Mouse (Mus musculus): ENCODE measurements around the gene Lgr5. TPM values are rescaled to one million over a fixed set of nuclear protein-coding genes. Genes with fewer than 3 reads are reported as not detected.

The Lgr5 gene
- polyA plus RNA-seq, 1 experiment from 2014 or later, result 0.65 TPM

GRCm38 (mm10) chr10:115542917-115543316, 44.7 kb downstream of the Lgr5 start:
- Histone ChIP-seq H3K27ac (ENCODE audit: poor library complexity, severe bottlenecking) (no peak overlapping the region), H3K4me3 (no peak overlapping the region), H3K36me3 (no peaks in the 10 kb centered on the region), H3K9ac (no peak overlapping the region), H3K4me1 (replicated peaks) (no peaks in the 10 kb centered on the region), H3K9me3 (replicated peaks) (peaks cover 5% of the 10 kb centered on the region; the same call in 1 of the 2 replicates), H3K27me3 (replicated peaks) (no peaks in the 10 kb centered on the region), H3K4me2 (no peak overlapping the region)
- 78% methylated on average over 6 of the region's 6 CpGs for WGBS
- no peak for ATAC-seq (ENCODE audit: insufficient number of reproducible peaks, low FRiP score)

GRCm38 (mm10) chr10:115530746-115531145, 56.8 kb downstream of the Lgr5 start:
- Histone ChIP-seq H3K9ac (no peak overlapping the region), H3K4me3 (no peak overlapping the region), H3K4me1 (replicated peaks) (peaks cover 11% of the 10 kb centered on the region), H3K27ac (ENCODE audit: poor library complexity, severe bottlenecking) (no peak overlapping the region), H3K9me3 (replicated peaks) (no peaks in the 10 kb centered on the region), H3K36me3 (no peaks in the 10 kb centered on the region), H3K27me3 (replicated peaks) (no peaks in the 10 kb centered on the region), H3K4me2 (peak overlapping the region; percentile 17; the same call in 1 of the 2 replicates)
- WGBS, result 5% methylated on average over 2 of the region's 2 CpGs
- ATAC-seq (ENCODE audit: insufficient number of reproducible peaks, low FRiP score), result peak; percentile 68; the same call in 1 of the 2 replicates

- no peak overlapping the region for H3K9ac ChIP-seq
- H3K9me3 ChIP-seq (replicated peaks), result no peaks in the 10 kb centered on the region
- H3K36me3 ChIP-seq, result no peaks in the 10 kb centered on the region
- H3K4me3 ChIP-seq, result no peak overlapping the region
- no peak for ATAC-seq (ENCODE audit: insufficient number of reproducible peaks, low FRiP score)
- peaks cover 11% of the 10 kb centered on the region for H3K4me1 ChIP-seq (replicated peaks)
- no peak overlapping the region for H3K27ac ChIP-seq (ENCODE audit: poor library complexity, severe bottlenecking)
- no peak overlapping the region for H3K4me2 ChIP-seq
- H3K27me3 ChIP-seq (replicated peaks), result no peaks in the 10 kb centered on the region
- 77% methylated on average over 12 of the region's 12 CpGs for WGBS
Measured at GRCm38 (mm10) chr10:115529768-115530167, 57.8 kb downstream of the Lgr5 start.

GRCm38 (mm10) chr10:115528892-115529291, 58.7 kb downstream of the Lgr5 start:
- H3K27ac ChIP-seq (ENCODE audit: poor library complexity, severe bottlenecking), result no peak overlapping the region
- no peaks in the 10 kb centered on the region for H3K27me3 ChIP-seq (replicated peaks)
- no peak for ATAC-seq (ENCODE audit: insufficient number of reproducible peaks, low FRiP score)
- H3K4me1 ChIP-seq (replicated peaks), result peaks cover 11% of the 10 kb centered on the region
- H3K4me2 ChIP-seq, result no peak overlapping the region
- H3K9ac ChIP-seq, result no peak overlapping the region
- H3K36me3 ChIP-seq, result no peaks in the 10 kb centered on the region
- no peak overlapping the region for H3K4me3 ChIP-seq
- no peaks in the 10 kb centered on the region for H3K9me3 ChIP-seq (replicated peaks)
- 49% methylated on average over 4 of the region's 4 CpGs for WGBS

- Histone ChIP-seq H3K4me2 (no peak overlapping the region), H3K27me3 (replicated peaks) (no peaks in the 10 kb centered on the region), H3K27ac (ENCODE audit: poor library complexity, severe bottlenecking) (no peak overlapping the region), H3K9me3 (replicated peaks) (no peaks in the 10 kb centered on the region), H3K36me3 (no peaks in the 10 kb centered on the region), H3K9ac (no peak overlapping the region), H3K4me3 (no peak overlapping the region), H3K4me1 (replicated peaks) (peaks cover 5% of the 10 kb centered on the region)
- WGBS, result 60% methylated on average over 4 of the region's 4 CpGs
- no peak for ATAC-seq (ENCODE audit: insufficient number of reproducible peaks, low FRiP score)
Measured at GRCm38 (mm10) chr10:115521081-115521451, 66.5 kb downstream of the Lgr5 start.

DNA sequence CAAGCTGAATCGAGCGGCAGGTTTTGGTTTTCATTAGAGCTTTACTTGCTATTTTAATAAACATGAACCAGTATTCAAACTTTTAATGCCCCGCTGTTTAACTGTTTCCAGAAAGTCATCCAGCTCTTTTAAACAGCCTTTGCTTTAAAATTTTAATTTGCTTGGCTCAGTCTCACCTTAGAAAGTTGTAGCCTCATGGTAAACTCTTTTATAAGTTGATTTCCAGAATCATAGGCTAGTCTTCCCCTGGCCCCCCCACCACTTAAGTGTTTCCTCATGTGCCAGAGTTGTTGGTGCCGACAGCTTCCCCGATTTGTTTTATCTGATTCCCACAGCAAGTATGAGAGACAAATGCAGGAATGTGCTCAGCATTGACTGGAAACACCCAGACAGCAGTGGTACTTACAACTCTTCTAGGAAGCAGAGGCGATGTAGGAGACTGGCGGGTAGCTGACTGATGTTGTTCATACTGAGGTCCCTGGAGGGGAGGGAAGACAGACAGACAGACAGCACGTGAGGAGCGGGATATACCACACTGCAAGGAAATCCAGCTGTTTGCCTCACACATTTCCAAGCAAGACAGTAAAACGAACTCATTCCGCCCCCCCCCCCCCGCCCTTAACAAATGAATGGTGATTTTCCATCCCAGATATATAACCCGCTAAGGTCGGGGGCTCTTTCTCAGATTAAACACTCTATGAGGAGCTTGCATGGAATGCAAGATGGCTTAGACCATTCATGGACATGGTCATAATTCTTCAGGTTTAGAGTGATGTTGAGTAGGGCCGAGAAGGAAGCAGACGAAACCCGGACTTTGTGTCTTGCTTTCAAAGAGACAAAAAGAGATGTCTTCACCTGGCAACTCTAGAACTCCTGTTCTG, 67.1 kb downstream of the Lgr5 start:
- no peak overlapping the region for H3K4me3 ChIP-seq
- H3K9me3 ChIP-seq (replicated peaks), result no peaks in the 10 kb centered on the region
- ATAC-seq (ENCODE audit: insufficient number of reproducible peaks, low FRiP score), result no peak
- H3K4me1 ChIP-seq (replicated peaks), result peaks cover 5% of the 10 kb centered on the region
- no peak overlapping the region for H3K27ac ChIP-seq (ENCODE audit: poor library complexity, severe bottlenecking)
- no peak overlapping the region for H3K4me2 ChIP-seq
- 50% methylated on average over 17 of the region's 17 CpGs for WGBS
- no peak overlapping the region for H3K9ac ChIP-seq
- no peaks in the 10 kb centered on the region for H3K27me3 ChIP-seq (replicated peaks)
- no peaks in the 10 kb centered on the region for H3K36me3 ChIP-seq

DNA sequence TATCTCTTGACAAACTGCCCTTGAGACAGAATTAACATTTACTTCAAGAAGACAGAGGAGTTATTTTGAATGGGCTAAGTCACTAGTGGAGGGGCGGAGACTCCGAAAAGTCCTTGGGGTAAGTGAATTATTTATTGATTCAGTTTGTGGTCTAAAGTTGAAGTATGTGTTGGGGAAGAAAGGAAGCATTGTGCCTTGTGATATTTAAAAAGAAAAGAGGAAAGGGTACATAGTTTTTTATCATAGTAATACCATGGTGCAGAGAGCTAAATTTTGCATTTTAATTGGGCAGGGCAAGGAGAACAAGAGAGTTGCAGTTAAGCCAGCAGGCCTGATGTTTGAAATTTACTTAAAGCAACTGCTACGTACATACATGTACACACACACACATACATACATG, 68.7 kb downstream of the Lgr5 start:
- no peak overlapping the region for H3K4me3 ChIP-seq
- H3K9ac ChIP-seq, result no peak overlapping the region
- peaks cover 5% of the 10 kb centered on the region for H3K4me1 ChIP-seq (replicated peaks)
- H3K27ac ChIP-seq (ENCODE audit: poor library complexity, severe bottlenecking), result no peak overlapping the region
- no peaks in the 10 kb centered on the region for H3K9me3 ChIP-seq (replicated peaks)
- ATAC-seq (ENCODE audit: insufficient number of reproducible peaks, low FRiP score), result no peak
- WGBS, result 89% methylated on average over 3 of the region's 3 CpGs
- H3K4me2 ChIP-seq, result no peak overlapping the region
- H3K36me3 ChIP-seq, result no peaks in the 10 kb centered on the region
- H3K27me3 ChIP-seq (replicated peaks), result no peaks in the 10 kb centered on the region

- Histone ChIP-seq H3K4me1 (replicated peaks) (peaks cover 3% of the 10 kb centered on the region), H3K27me3 (replicated peaks) (no peaks in the 10 kb centered on the region), H3K9ac (no peak overlapping the region), H3K27ac (ENCODE audit: poor library complexity, severe bottlenecking) (no peak overlapping the region), H3K4me2 (no peak overlapping the region), H3K36me3 (no peaks in the 10 kb centered on the region), H3K4me3 (no peak overlapping the region), H3K9me3 (replicated peaks) (no peaks in the 10 kb centered on the region)
- WGBS, result 71% methylated on average over 7 of the region's 7 CpGs
- ATAC-seq (ENCODE audit: insufficient number of reproducible peaks, low FRiP score), result no peak
Measured at GRCm38 (mm10) chr10:115515503-115515902, 72.1 kb downstream of the Lgr5 start.

DNA sequence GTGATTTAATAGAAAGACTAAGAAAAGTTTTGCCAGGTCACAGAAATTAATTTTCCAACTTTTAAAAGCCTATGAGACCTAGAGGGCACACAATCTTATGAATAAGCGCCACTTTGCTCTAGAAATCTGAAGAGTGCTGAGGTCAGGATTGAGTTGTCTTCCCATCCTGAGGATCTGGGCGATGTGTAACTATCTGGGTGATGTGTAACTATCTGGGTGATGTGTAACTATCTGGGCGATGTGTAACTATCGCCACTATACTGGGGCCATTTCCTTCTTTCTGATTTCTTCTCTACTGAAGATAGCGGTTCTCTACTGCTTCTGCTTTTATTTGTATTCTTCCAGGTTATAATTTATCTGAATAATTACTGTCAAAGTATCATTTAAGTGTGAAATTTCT, 76.6 kb downstream of the Lgr5 start:
- no peaks in the 10 kb centered on the region for H3K36me3 ChIP-seq
- no peaks in the 10 kb centered on the region for H3K27me3 ChIP-seq (replicated peaks)
- no peaks in the 10 kb centered on the region for H3K4me1 ChIP-seq (replicated peaks)
- H3K9ac ChIP-seq, result no peak overlapping the region
- no peaks in the 10 kb centered on the region for H3K9me3 ChIP-seq (replicated peaks)
- no peak overlapping the region for H3K27ac ChIP-seq (ENCODE audit: poor library complexity, severe bottlenecking)
- H3K4me3 ChIP-seq, result no peak overlapping the region
- 81% methylated on average over 5 of the region's 5 CpGs for WGBS
- H3K4me2 ChIP-seq, result no peak overlapping the region
- no peak for ATAC-seq (ENCODE audit: insufficient number of reproducible peaks, low FRiP score)

DNA sequence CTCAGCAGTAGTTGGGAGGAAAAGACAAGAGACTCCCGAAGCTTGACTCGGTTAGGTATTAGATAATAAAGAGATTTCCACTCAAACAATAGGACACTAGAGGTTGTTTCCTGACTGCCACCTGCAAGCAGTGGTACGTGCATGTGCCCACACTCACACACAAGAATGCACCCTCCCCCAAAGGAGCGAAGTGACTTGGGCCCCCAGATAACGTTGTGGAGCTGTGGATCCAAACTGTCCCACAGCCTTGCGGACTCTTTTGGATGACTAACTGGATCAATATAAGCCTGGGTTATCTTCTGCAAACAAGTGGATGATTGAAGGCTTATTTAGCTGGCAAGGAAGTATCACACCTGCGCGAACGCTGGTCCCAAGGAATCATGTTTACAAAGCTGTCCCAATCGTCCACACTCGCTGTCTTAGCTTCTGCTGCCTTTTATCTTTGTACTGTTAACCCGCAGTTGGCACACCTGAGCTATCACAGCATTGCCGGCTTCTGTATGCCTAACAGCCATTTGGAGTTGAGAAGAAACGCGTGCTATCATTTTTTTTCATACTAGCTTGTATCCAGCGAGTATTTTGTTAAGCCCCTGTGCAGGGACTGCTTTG, 81.8 kb downstream of the Lgr5 start:
- no peak for ATAC-seq (ENCODE audit: insufficient number of reproducible peaks, low FRiP score)
- no peak overlapping the region for H3K4me3 ChIP-seq
- no peak overlapping the region for H3K9ac ChIP-seq
- H3K36me3 ChIP-seq, result no peaks in the 10 kb centered on the region
- no peaks in the 10 kb centered on the region for H3K27me3 ChIP-seq (replicated peaks)
- no peak overlapping the region for H3K4me2 ChIP-seq
- no peaks in the 10 kb centered on the region for H3K9me3 ChIP-seq (replicated peaks)
- no peak overlapping the region for H3K27ac ChIP-seq (ENCODE audit: poor library complexity, severe bottlenecking)
- 82% methylated on average over 16 of the region's 16 CpGs for WGBS
- no peaks in the 10 kb centered on the region for H3K4me1 ChIP-seq (replicated peaks)

- Histone ChIP-seq H3K4me1 (replicated peaks) (no peaks in the 10 kb centered on the region), H3K27ac (ENCODE audit: poor library complexity, severe bottlenecking) (no peak overlapping the region), H3K4me3 (no peak overlapping the region), H3K36me3 (no peaks in the 10 kb centered on the region), H3K9ac (no peak overlapping the region), H3K4me2 (no peak overlapping the region), H3K27me3 (replicated peaks) (no peaks in the 10 kb centered on the region), H3K9me3 (replicated peaks) (no peaks in the 10 kb centered on the region)
- WGBS, result 86% methylated on average over 10 of the region's 10 CpGs
- ATAC-seq (ENCODE audit: insufficient number of reproducible peaks, low FRiP score), result no peak
Measured at GRCm38 (mm10) chr10:115505155-115505554, 82.4 kb downstream of the Lgr5 start.
